Mouse (Mus musculus): ENCODE results near the gene Lcn9.

The Lcn9 gene

DNA sequence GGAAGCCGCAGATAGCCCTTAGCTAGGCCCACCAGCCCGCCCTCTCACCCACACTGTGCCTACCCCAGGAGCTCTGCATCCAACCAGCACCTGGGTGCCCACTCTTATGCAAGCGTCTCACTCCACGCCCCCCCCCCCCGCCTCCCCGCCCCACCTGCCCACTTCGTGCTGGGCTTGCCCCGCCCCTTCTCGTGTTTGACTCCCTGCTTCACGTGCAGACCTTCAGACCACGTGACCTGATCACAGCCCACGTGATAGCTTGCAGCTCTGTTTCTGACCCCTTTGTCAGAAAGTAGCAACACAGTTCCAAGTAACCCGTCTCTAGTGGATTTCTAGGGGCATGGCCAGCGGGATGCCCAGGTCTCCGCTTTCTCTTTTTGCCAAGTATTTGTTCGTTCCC lies 24.3 kb downstream of the Lcn9 start, which contains the start of gene Sohlh1:
Gene Sohlh1 (minus strand): TSS at position 23 of the 400 bp plus-strand sequence.
- DNase-seq (ENCODE audit: low read depth, low spot score): no peak

DNA sequence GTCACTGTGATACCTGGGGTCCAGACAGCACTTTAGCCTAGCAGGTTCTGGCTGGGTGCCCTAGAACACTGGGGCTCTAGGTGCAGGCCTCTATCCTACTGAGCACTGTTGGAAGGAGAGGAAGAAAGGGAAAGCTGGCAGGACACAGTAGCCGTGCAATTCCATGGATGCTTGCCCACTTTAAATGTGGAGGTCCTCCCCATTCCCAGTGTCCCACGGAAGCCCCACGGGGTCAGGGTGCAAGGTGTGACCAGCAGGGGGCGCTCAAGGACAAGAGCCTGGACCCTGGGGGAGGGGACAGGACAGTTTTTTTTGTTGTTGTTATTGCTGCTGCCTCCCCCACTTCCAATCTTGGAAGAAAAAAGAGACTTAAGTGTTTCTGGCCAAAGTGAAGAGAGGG lies 27.4 kb downstream of the Lcn9 start:
- peak; percentile 69 for DNase-seq (ENCODE audit: low read depth, low spot score)

DNA sequence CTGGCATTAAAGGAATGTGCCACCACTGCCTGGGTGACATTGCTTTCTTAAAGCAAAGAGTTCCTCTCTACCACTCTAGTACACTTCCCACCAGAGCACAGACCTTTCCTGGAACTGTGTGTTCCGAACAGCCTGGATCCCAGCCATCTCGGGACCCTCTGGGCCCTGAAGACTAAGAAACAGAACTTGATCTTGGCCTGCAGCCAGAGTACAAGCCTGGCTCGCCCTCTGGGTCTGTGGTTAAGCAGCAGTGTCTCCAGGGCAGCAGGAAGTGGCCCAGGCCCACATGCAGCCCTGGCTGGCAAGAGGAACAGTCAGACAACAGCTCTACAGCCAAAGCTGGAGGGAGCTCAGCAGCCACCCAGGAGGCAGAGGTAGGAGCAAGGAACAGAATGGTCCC lies 29.7 kb downstream of the Lcn9 start:
- DNase-seq (ENCODE audit: low read depth, low spot score): peak; percentile 33

DNA sequence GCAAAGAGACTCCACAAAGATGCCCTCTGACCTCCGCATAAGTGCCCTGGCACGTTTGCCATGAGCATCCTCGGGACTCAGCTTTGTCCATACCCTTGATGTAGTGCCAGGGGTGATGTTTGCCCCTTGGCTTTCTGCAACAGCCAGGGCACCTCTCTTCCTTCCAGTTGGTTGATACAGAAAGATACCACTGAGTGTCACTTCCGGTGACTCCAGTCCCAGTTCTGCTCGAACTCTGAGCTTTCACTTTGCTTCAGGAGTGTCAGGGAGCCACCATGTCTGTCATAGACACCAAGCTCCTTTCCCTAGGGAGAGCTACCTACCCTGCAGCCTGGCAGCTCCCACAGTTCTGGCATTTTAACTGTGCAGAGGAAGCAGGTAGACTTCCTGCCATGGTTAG lies 31.0 kb downstream of the Lcn9 start:
- peak; percentile 41 for DNase-seq (ENCODE audit: low read depth, low spot score)

DNA sequence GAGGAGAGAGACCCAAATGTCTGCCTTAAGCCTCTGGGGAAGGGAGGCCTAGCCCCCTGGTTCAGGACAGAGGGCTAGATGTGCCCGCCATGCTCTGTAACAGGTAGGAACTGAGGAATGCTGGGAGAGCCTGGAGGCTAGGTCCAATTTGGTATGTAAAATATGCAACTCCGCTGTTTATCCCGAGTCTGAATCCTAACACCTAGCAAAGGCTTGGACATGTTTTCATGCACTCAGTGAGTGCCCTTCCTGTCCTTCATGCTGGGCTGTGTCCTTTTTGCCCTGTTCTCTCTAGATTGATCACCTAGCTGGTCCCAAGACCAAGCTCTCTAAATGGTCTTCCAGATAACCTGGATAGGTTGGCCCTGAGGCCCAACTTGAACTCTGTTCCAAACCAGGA lies 36.9 kb downstream of the Lcn9 start:
- no peak for DNase-seq (ENCODE audit: low read depth, low spot score)

DNA sequence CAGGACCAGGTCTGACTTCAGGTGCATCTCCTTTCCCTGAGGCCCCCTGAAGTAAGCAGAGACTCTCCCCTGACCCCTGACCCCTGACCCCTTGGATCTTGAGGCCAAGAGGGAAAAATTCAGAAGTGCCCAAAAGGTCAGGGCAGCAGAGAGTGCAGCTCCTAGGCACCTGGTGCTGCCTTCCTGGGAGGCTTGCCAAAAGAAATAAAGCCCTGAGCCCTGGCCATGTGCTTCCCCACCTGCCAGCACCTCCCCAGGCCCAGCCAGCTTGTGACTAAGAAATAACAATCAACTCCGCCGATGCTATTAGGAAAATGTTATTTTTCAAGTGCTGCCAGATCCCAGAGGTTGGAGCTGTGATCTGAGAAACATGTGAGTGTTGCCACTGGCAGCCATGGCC lies 39.1 kb downstream of the Lcn9 start:
- DNase-seq (ENCODE audit: low read depth, low spot score): no peak

DNA sequence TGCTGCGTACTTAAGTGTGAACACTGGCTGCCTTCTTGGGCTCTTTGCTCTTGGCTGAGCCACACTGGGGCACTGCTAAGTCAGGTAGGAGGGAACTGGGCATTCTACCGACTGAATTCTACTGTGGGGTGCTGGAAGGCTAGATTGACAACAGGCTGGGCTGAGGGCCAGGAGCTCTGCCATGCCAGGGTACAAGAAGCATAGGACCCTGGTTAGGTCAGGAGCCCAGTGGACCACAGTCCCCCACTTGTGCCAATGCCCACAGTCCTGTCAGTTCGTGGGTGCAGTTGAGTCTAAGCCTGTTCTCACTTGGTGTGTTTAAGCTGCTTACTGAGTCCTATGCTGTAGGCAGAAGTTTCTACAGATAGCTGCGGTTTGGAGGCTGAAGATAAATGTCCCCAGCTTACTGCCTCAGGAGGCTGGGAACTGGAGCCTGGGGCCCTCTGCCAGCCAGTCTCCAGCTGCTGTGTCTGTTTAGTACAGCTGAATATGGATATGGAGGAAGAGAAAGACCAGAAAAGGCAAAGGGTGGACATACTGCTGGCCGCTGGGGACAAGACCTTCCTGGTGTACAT lies 39.8 kb downstream of the Lcn9 start:
- DNase-seq (ENCODE audit: low read depth, low spot score): no peak

DNA sequence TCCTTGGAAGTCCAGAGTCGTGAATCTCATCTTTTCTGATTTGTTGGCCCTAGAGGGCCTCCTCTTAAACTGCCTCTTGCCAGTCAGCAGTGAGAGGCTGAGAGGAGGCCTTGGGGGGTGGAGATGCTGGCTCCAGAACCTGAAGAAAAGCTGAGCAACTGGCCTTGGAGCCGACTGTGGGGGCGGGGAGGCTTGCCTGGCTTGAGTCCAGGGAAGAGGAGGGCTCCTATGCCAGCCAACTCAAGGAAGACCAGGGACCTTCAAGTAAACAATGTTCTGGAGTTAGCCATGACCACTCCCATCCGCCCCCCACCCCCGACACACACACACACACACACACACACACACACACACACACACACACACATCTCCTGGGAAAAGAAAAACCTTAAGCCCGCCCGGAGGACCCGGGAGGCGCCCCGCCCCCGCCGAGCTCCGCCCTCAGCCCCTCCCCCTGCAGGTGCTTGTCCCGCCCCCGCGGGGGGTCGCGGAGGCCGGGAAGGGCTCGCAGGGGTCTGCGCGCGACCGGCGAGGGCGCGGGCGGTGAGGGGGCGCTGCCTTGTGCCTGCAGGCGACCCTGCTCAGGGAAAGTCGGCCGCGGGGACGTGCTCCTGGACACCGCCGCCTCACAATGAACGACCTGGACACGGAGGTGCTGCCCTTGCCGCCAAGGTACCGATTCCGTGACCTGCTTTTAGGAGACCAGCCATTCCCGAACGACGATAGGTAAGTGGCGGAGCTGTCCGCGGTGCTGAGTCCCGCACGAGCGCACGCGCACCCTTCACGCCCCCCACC lies 40.6 kb downstream of the Lcn9 start, which contains the start of gene Kcnt1:
Gene Kcnt1 (plus strand): TSS at position 398 of the 795 bp plus-strand sequence.
- peak; percentile 8 for DNase-seq (ENCODE audit: low read depth, low spot score)

DNA sequence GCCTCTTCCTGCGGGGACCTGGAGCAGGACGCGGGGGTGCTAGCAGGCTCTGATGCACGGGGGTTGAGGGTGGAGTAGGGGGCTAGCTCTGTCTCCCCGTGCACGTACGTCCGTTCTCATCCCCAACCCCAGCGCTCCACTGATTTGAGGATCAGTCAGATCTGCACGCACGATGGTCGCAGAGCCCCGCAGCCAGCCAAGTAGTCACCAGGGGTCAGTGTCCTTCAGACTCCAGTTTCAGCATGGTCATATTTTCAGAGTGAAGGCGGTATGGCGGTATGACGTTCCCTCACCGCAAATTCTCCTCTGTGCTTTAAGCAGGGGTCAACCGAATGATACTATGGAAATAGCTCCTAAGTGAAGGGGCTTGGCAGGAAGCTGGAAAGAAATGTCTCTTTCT lies 41.3 kb downstream of the Lcn9 start:
- DNase-seq (ENCODE audit: low read depth, low spot score): no peak

DNA sequence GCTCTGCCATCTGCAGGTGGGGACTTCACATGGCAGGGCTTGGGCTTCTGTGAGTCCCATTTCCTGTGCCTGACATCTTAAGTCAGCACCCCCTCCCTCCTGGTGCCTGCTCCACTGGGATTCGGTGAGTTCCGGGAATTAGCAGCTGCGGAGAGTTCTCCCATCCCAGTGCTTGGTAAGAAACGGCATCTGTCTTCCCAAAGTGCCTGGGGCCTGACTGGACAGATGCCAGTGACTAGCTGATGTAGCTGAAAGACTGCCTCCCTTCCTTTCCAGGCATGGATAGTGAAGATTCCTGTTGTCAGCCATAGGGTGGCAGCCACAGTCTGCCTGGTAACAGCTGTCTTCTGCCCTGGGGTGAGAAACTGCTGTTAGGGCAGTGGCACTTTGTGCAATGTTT lies 42.5 kb downstream of the Lcn9 start:
- DNase-seq (ENCODE audit: low read depth, low spot score): no peak

DNA sequence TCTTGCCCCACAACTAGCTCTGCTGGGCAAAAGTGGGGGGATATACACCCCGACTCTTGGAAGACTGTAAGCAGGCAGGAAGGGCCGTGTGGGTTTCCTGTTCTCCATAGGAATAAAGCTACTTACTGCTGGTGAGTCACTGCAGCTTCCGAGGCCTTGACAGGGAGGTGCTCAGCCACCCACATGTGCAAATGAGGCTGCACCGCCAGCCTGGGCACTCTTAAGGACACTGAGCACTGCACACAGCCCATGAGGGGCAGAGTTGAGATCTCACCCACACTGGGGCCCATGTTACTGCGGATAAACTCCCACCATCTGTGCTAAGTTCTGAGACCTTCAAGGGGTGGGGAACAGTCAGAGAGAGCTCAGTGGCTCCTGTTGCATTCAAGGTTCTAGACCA lies 43.7 kb downstream of the Lcn9 start:
- no peak for DNase-seq (ENCODE audit: low read depth, low spot score)
